Mouse (Mus musculus) intestine, embryonic 16.5 days (tissue): ENCODE results near the gene Rbfox3. TPM values are rescaled to one million over a fixed set of nuclear protein-coding genes. Genes with fewer than 3 reads are reported as not detected.

ENCODE experiments used
- ATAC-seq: fragments of 200-750 bp; cut with Nextera tagmentation; 2 replicates; pipeline ENCODE4 v1.8.0; 2017; ENCODE audit warnings: moderate TSS enrichment, moderate library complexity
- H3K27ac ChIP-seq: fragments of 300-500 bp; sonication (generic); 2 replicates; pipeline ENCODE4 v1.5.1; 2014; ENCODE audit warnings: mild to moderate bottlenecking, low read length
- H3K27me3 ChIP-seq: fragments of 300-500 bp; sonication (generic); replicated peaks from 2 replicates; pipeline ENCODE4 v1.6.1; 2014; ENCODE audit warnings: low read length, control low read depth, mixed read lengths; ENCODE audit not compliant: control insufficient read depth, insufficient read depth
- H3K36me3 ChIP-seq: fragments of 300-500 bp; sonication (generic); 2 replicates; pipeline ENCODE4 v1.6.1; 2014; ENCODE audit warnings: low read length, control low read depth; ENCODE audit not compliant: control insufficient read depth, insufficient read depth
- H3K4me1 ChIP-seq: fragments of 300-500 bp; sonication (generic); 2 replicates; pipeline ENCODE4 v1.6.1; 2014; ENCODE audit warnings: low read length, control low read depth, mixed read lengths; ENCODE audit not compliant: control insufficient read depth, insufficient read depth
- H3K4me2 ChIP-seq: fragments of 300-500 bp; sonication (generic); 2 replicates; pipeline ENCODE4 v1.6.1; 2014; ENCODE audit warnings: low read depth, low read length, control low read depth
- H3K4me3 ChIP-seq: fragments of 300-500 bp; sonication (generic); 2 replicates; pipeline ENCODE4 v1.5.1; 2014; ENCODE audit warnings: mild to moderate bottlenecking, low read length
- H3K9ac ChIP-seq: fragments of 300-500 bp; sonication (generic); 2 replicates; pipeline ENCODE4 v1.6.1; 2014; ENCODE audit warnings: low read depth, low read length
- H3K9me3 ChIP-seq: fragments of 300-500 bp; sonication (generic); 2 replicates; pipeline ENCODE4 v1.6.1; 2016; ENCODE audit warnings: low read length, control low read depth; ENCODE audit not compliant: control insufficient read depth
- WGBS: fragments of 180-500 bp; shearing (Covaris S2); extraction: QIAGEN DNeasy Blood & Tissue Kit; methylation state at CpG from one replicate; pipeline ENCODE4 v1.1.7; 2014; 5-methylcytosine and 5-hydroxymethylcytosine counted together
- polyA plus RNA-seq: library from polyadenylated mRNA; unstranded; fragments of >200 nt; fragmentation: Nextera tagmentation; extraction: Ambion mirVana; gene quantifications from 2 replicates; pipeline ENCODE4 v1.2.1, GENCODE M21; 2015

Rbfox3 gene
- polyA plus RNA-seq, 1 experiment from 2014 or later = 0.98 TPM

DNA sequence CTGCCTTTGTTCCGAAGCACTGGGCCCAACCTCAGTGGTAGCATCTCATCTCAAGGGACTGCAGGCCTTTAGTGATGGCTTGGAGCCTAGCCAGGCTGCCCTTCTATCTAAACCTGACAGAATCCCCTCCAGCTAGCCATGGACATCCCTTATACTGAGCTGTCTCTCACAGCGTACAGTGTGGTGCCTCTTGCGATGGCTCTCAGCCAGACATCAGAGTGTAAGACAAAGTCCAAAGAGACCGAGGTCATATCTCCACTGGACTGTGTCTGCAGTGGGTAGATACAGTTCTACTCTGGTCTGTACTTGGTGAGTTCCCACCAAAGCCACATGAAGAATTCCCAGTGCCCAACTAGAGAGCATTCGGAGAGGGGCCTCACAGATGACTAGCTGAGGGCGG, 240.2 kb downstream of the Rbfox3 start:
- Histone ChIP-seq H3K27ac (no peak overlapping the region), H3K9ac (no peak overlapping the region), H3K4me3 (no peak overlapping the region), H3K4me1 (no peaks in the 10 kb centered on the region), H3K9me3 (no peaks in the 10 kb centered on the region), H3K4me2 (no peak overlapping the region), H3K27me3 (no peaks in the 10 kb centered on the region), H3K36me3 (no peaks in the 10 kb centered on the region)
- no peak for ATAC-seq
- WGBS = 88% methylated on average over 6 of the region's 6 CpGs

DNA sequence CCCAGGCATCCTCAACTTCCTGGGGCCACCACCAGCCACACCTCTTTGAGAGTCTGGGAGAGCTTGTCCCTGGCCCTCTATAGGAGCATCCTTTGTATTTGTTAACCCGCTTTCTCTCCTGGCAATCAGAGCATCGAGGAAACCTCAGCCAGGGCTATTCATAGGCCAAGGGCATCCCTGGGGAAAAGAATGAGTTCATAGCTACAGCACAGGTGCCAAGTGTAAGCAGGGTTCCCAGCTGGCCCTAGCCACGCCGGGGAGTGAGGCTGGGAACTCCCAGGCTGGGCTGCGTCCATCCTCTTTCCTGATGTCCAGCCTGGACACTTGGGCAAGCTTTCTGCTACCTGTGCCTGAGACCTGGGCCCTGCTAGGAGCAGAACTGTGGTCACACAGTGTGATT, 241.6 kb downstream of the Rbfox3 start:
- Histone ChIP-seq H3K9me3 (no peaks in the 10 kb centered on the region), H3K36me3 (no peaks in the 10 kb centered on the region), H3K4me1 (no peaks in the 10 kb centered on the region), H3K4me2 (no peak overlapping the region), H3K9ac (no peak overlapping the region), H3K4me3 (no peak overlapping the region), H3K27me3 (no peaks in the 10 kb centered on the region), H3K27ac (no peak overlapping the region)
- 68% methylated on average over 5 of the region's 5 CpGs for WGBS
- ATAC-seq = no peak

GRCm38 (mm10) chr11:118668351-118668750, 243.0 kb downstream of the Rbfox3 start:
- H3K9ac ChIP-seq = no peak overlapping the region
- no peak overlapping the region for H3K27ac ChIP-seq
- ATAC-seq = no peak
- no peak overlapping the region for H3K4me2 ChIP-seq
- H3K27me3 ChIP-seq = no peaks in the 10 kb centered on the region
- no peak overlapping the region for H3K4me3 ChIP-seq
- H3K9me3 ChIP-seq = no peaks in the 10 kb centered on the region
- no peaks in the 10 kb centered on the region for H3K4me1 ChIP-seq
- no peaks in the 10 kb centered on the region for H3K36me3 ChIP-seq
- WGBS = 65% methylated on average over 8 of the region's 8 CpGs

DNA sequence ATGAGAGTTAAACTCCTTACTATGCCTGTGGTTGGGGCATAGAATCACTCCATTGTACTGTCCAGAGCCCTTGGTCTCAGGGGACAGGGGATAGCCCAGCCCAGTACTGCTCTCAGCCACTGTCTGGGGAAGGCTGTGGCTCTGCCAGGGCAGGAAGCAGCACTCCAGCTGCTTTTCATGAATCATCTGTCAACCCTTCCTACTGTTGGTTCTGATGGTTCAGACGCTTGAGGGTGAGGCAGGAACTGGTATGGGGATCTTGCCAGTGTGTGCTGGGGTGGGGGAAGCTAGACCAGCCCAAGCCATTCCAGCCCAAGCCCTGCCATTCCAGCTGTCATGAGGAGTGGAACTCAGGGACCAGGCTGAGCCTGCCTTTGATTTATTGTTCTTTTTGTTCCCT, 243.5 kb downstream of the Rbfox3 start:
- no peak overlapping the region for H3K27ac ChIP-seq
- no peaks in the 10 kb centered on the region for H3K27me3 ChIP-seq
- H3K9me3 ChIP-seq = no peaks in the 10 kb centered on the region
- no peak for ATAC-seq
- H3K9ac ChIP-seq = no peak overlapping the region
- no peaks in the 10 kb centered on the region for H3K36me3 ChIP-seq
- no peaks in the 10 kb centered on the region for H3K4me1 ChIP-seq
- no peak overlapping the region for H3K4me3 ChIP-seq
- 25% methylated on average over 1 of the region's 1 CpGs for WGBS
- H3K4me2 ChIP-seq = no peak overlapping the region

GRCm38 (mm10) chr11:118666172-118666571, 245.2 kb downstream of the Rbfox3 start:
- WGBS = 63% methylated on average over 3 of the region's 3 CpGs
- no peak overlapping the region for H3K4me3 ChIP-seq
- H3K36me3 ChIP-seq = no peaks in the 10 kb centered on the region
- no peak overlapping the region for H3K9ac ChIP-seq
- no peaks in the 10 kb centered on the region for H3K27me3 ChIP-seq
- no peaks in the 10 kb centered on the region for H3K4me1 ChIP-seq
- H3K9me3 ChIP-seq = no peaks in the 10 kb centered on the region
- H3K4me2 ChIP-seq = no peak overlapping the region
- no peak overlapping the region for H3K27ac ChIP-seq
- ATAC-seq = no peak

GRCm38 (mm10) chr11:118663305-118663704, 248.1 kb downstream of the Rbfox3 start:
- Histone ChIP-seq H3K4me1 (no peaks in the 10 kb centered on the region), H3K27ac (no peak overlapping the region), H3K4me3 (no peak overlapping the region), H3K9me3 (no peaks in the 10 kb centered on the region), H3K4me2 (no peak overlapping the region), H3K9ac (no peak overlapping the region), H3K27me3 (no peaks in the 10 kb centered on the region), H3K36me3 (no peaks in the 10 kb centered on the region)
- ATAC-seq = no peak
- 73% methylated on average over 8 of the region's 8 CpGs for WGBS

DNA sequence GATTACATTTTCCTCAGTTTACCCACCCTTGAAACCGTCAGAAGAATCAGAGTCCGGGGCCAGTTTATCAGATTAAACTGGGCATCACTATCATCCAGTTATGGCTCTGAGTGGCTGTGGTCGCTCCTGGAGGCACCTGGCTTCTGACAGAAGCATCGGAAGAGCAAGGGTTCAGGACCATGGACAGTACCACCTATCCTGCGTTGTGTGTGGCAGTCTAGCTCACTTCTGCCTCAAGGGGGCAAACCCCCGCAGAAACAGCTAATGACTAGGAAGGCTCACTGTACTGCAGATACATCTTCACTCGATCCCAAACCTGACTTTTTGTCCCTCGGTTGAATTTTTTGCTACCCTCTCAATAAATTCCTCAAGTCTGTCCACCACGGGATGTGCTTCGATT, 252.1 kb downstream of the Rbfox3 start:
- no peak for ATAC-seq
- H3K9ac ChIP-seq = no peak overlapping the region
- 15% methylated on average over 10 of the region's 10 CpGs for WGBS
- no peaks in the 10 kb centered on the region for H3K27me3 ChIP-seq
- no peak overlapping the region for H3K4me3 ChIP-seq
- H3K4me1 ChIP-seq = no peaks in the 10 kb centered on the region
- H3K9me3 ChIP-seq = no peaks in the 10 kb centered on the region
- H3K4me2 ChIP-seq = no peak overlapping the region
- H3K36me3 ChIP-seq = no peaks in the 10 kb centered on the region
- H3K27ac ChIP-seq = no peak overlapping the region

DNA sequence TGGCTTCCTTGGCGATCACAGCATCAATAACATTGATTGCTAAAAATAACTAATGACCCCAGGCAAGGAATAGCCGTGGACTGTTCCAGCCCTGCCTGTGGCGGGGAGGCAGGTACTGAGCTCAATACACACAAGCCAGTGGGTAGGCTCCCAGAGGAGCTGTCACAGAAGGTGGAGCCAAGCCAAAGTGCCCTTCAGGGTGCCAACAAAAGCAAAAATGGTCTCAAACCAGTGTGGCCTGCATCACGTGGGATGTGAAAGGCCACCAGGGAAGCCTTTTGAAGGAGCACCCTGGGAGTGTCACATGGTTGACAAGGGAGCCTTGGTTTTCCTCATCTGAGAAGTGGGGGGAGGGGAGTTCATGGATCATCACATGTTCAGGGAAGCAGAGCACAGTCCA, 255.6 kb downstream of the Rbfox3 start:
- no peak for ATAC-seq
- H3K9ac ChIP-seq = no peak overlapping the region
- no peak overlapping the region for H3K4me2 ChIP-seq
- H3K9me3 ChIP-seq = no peaks in the 10 kb centered on the region
- H3K27ac ChIP-seq = no peak overlapping the region
- no peaks in the 10 kb centered on the region for H3K27me3 ChIP-seq
- H3K4me1 ChIP-seq = no peaks in the 10 kb centered on the region
- H3K4me3 ChIP-seq = no peak overlapping the region
- 63% methylated on average over 4 of the region's 4 CpGs for WGBS
- H3K36me3 ChIP-seq = no peaks in the 10 kb centered on the region

GRCm38 (mm10) chr11:118653521-118654318, 257.7 kb downstream of the Rbfox3 start:
- WGBS = 84% methylated on average over 14 of the region's 14 CpGs
- H3K9ac ChIP-seq = no peak overlapping the region
- H3K4me3 ChIP-seq = no peak overlapping the region
- H3K27ac ChIP-seq = no peak overlapping the region
- no peak overlapping the region for H3K4me2 ChIP-seq
- H3K27me3 ChIP-seq = no peaks in the 10 kb centered on the region
- H3K36me3 ChIP-seq = no peaks in the 10 kb centered on the region
- H3K9me3 ChIP-seq = no peaks in the 10 kb centered on the region
- H3K4me1 ChIP-seq = no peaks in the 10 kb centered on the region
- no peak for ATAC-seq
